Mouse (Mus musculus) testis, adult 2 months (tissue): Measurements from ENCODE around the gene Tns3.

Experiments
- CTCF ChIP-seq: fragments of 200-500 bp; IDR thresholded peaks from 2 replicates; pipeline ENCODE4 v1.5.1; 2012; ENCODE audit warnings: low read depth, mild to moderate bottlenecking, inconsistent platforms, low read length, moderate library complexity; ENCODE audit not compliant: control insufficient read depth, insufficient read depth, insufficient replicate concordance
- POLR2A ChIP-seq: fragments of 200-500 bp; IDR thresholded peaks from 2 replicates; pipeline ENCODE4 v1.6.1; 2012; ENCODE audit warnings: low read depth, mild to moderate bottlenecking, inconsistent platforms, low read length, moderate library complexity; ENCODE audit not compliant: control insufficient read depth

DNA sequence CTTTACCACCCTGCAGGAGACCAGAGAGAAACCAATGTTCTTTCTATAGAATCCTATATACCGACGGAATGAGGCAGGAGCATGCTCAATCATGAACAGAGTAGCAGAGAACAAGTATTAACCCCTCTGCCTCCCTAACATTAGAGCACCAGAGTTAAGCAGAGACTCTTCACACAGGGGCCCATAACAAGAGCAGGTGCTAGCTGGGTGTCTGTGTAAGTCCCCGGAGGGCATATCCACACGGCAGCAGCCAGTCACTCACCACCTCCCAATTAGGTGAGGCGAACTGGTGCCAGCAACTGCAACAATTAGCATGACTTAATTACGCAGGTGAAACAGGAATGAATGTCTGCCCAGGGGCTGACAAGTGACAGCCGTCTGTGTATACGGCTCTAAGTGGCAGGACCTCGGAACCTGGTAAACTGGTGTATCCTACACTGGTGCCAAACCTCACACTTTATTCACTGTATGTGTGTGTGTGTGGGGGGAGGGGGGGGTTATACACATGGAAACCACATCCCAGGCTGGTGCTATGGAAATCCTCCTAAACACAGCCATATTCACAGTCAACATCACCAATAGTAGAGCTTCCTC, 123.0 kb downstream of the Tns3 start:
- no peak for TF ChIP-seq POLR2A
- TF ChIP-seq CTCF: no peak
